Mouse (Mus musculus): ENCODE measurements around the gene Ski. TPM values are rescaled to one million over a fixed set of nuclear protein-coding genes. Genes with fewer than 3 reads are reported as not detected.
A peak's percentile ranks its signal among the peaks of the same experiment; 100 is the strongest.
"Not testable (repeated sequence)": the region's sequence is repeated elsewhere in the genome, so short reads cannot be mapped to it uniquely, and the experiment has no call there.

Gene Ski
- polyA plus RNA-seq, 1 experiment from 2014 or later = 14.5 TPM

GRCm38 (mm10) chr4:155249257-155249647, 26.9 kb upstream of the Ski start:
- Histone ChIP-seq H3K9ac (replicated peaks; ENCODE audit: low read length) (peak overlapping the region; percentile 86), H3K27ac (ENCODE audit: low read length) (peak overlapping the region; percentile 98), H3K27me3 (ENCODE audit: insufficient read depth, low read length) (no peaks in the 10 kb centered on the region), H3K36me3 (ENCODE audit: insufficient read depth, low read length) (peaks cover 3% of the 10 kb centered on the region; the same call in 1 of the 2 replicates), H3K4me3 (ENCODE audit: low read length) (peak overlapping the region; percentile 68), H3K4me2 (replicated peaks; ENCODE audit: low read depth, low read length) (peak overlapping the region; percentile 96), H3K4me1 (ENCODE audit: insufficient read depth, low read length) (peaks cover 37% of the 10 kb centered on the region), H3K9me3 (ENCODE audit: low read length) (peaks cover 3% of the 10 kb centered on the region; the same call in 1 of the 2 replicates)
- WGBS = 0% methylated on average over 9 of the region's 9 CpGs
- peak; percentile 74 for ATAC-seq (ENCODE audit: low FRiP score, low TSS enrichment)

DNA sequence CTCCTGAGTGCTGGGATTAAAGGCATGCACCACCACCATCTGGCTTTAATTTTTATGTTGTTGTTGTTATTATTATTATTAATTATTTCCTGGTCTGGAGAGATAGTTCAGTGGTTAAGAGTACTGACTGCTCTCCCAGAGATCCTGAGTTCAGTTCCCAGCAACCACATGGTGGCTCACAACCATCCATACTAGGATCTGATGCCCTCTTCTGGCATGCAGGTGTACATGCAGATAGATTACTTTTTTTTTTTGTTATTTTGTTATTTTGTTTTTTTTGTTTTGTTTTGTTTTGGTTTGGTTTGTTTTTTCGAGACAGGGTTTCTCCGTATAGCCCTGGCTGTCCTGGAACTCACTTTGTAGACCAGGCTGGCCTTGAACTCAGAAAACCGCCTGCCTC, 25.7 kb upstream of the Ski start:
- WGBS = 88% methylated on average over 3 of the region's 3 CpGs
- H3K9me3 ChIP-seq (ENCODE audit: low read length); H3K9ac ChIP-seq (replicated peaks; ENCODE audit: low read length); H3K27me3 ChIP-seq (ENCODE audit: insufficient read depth, low read length); H3K4me3 ChIP-seq (ENCODE audit: low read length); H3K36me3 ChIP-seq (ENCODE audit: insufficient read depth, low read length); H3K27ac ChIP-seq (ENCODE audit: low read length); ATAC-seq (ENCODE audit: low FRiP score, low TSS enrichment); H3K4me2 ChIP-seq (replicated peaks; ENCODE audit: low read depth, low read length): not testable (repeated sequence)
- peaks cover 37% of the 10 kb centered on the region for H3K4me1 ChIP-seq (ENCODE audit: insufficient read depth, low read length)

GRCm38 (mm10) chr4:155246691-155247105, 24.3 kb upstream of the Ski start:
- no peak overlapping the region for H3K9ac ChIP-seq (replicated peaks; ENCODE audit: low read length)
- 47% methylated on average over 12 of the region's 12 CpGs for WGBS
- no peak overlapping the region for H3K4me3 ChIP-seq (ENCODE audit: low read length)
- peak; percentile 12 for ATAC-seq (ENCODE audit: low FRiP score, low TSS enrichment)
- H3K27ac ChIP-seq (ENCODE audit: low read length) = peak overlapping the region; percentile 40
- H3K36me3 ChIP-seq (ENCODE audit: insufficient read depth, low read length) = no peaks in the 10 kb centered on the region
- H3K4me1 ChIP-seq (ENCODE audit: insufficient read depth, low read length) = peaks cover 29% of the 10 kb centered on the region
- H3K4me2 ChIP-seq (replicated peaks; ENCODE audit: low read depth, low read length) = no peak overlapping the region
- H3K9me3 ChIP-seq (ENCODE audit: low read length) = peaks cover 3% of the 10 kb centered on the region; the same call in 1 of the 2 replicates
- no peaks in the 10 kb centered on the region for H3K27me3 ChIP-seq (ENCODE audit: insufficient read depth, low read length)

DNA sequence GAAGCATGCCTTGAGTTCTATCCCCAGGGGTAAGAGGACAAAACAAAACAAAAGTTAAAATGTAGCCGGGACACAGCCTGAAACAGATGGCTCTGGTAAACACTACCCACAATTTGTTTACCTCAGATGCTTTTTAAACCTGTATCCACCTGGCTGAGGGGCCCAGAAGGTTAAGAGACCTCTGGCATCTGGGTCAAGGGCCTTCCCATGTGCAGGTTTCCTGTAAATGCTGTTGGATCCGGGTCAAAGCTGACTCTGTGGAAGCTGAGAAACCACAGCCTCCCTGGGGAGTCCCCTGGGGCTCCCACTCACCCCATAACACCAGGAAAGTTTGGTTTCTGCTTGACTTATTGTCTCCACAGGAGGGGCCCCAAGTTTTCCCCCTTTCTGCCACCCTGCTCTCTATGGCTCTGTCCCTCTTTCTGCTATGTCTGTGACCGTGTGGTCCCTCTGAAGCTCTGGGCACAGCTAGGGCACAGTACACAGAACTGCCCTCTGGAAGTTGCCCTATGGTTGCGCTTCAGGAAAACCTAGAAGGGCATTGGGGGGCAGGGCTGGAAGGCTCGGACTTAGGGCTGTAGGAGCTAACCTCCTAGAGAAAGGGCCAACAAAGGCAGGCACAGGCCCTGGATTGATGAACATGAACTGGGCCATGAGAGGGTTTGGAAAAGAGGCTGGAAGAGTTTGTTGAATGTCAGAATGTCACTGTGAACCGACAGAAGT, 23.5 kb upstream of the Ski start:
- Histone ChIP-seq H3K9me3 (ENCODE audit: low read length) (peaks cover 3% of the 10 kb centered on the region; the same call in 1 of the 2 replicates), H3K4me1 (ENCODE audit: insufficient read depth, low read length) (peaks cover 24% of the 10 kb centered on the region), H3K36me3 (ENCODE audit: insufficient read depth, low read length) (no peaks in the 10 kb centered on the region), H3K27ac (ENCODE audit: low read length) (peak overlapping the region; percentile 40), H3K4me3 (ENCODE audit: low read length) (no peak overlapping the region), H3K27me3 (ENCODE audit: insufficient read depth, low read length) (no peaks in the 10 kb centered on the region), H3K9ac (replicated peaks; ENCODE audit: low read length) (peak overlapping the region; percentile 5), H3K4me2 (replicated peaks; ENCODE audit: low read depth, low read length) (no peak overlapping the region)
- WGBS = 53% methylated on average over 6 of the region's 6 CpGs
- ATAC-seq (ENCODE audit: low FRiP score, low TSS enrichment) = no peak

GRCm38 (mm10) chr4:155243233-155243632, 20.8 kb upstream of the Ski start:
- no peak overlapping the region for H3K9ac ChIP-seq (replicated peaks; ENCODE audit: low read length)
- H3K27me3 ChIP-seq (ENCODE audit: insufficient read depth, low read length) = no peaks in the 10 kb centered on the region
- H3K4me1 ChIP-seq (ENCODE audit: insufficient read depth, low read length) = peaks cover 20% of the 10 kb centered on the region
- H3K36me3 ChIP-seq (ENCODE audit: insufficient read depth, low read length) = no peaks in the 10 kb centered on the region
- H3K4me3 ChIP-seq (ENCODE audit: low read length) = no peak overlapping the region
- peaks cover 3% of the 10 kb centered on the region; the same call in 1 of the 2 replicates for H3K9me3 ChIP-seq (ENCODE audit: low read length)
- ATAC-seq (ENCODE audit: low FRiP score, low TSS enrichment) = no peak
- 85% methylated on average over 12 of the region's 12 CpGs for WGBS
- no peak overlapping the region for H3K27ac ChIP-seq (ENCODE audit: low read length)
- no peak overlapping the region for H3K4me2 ChIP-seq (replicated peaks; ENCODE audit: low read depth, low read length)

DNA sequence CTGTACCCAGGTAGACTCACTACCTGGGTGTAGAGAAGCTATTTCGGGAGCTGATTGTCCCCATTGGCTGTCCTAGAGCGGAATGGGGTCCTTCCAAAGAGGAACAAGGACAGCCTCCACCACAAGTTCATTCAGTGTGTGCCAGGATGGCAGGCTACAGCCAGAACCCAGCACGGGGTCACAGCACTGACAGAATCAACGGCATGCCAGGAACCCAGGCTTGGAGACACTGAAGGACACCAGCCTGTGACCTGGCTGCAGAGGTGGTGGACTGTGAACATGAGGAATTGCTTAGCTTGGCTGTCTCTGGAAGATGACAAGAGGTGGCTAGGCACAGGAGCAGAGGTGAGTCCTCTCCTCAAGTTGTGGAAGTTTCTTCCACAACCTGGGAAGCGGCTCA, 19.9 kb upstream of the Ski start:
- no peaks in the 10 kb centered on the region for H3K9me3 ChIP-seq (ENCODE audit: low read length)
- H3K27me3 ChIP-seq (ENCODE audit: insufficient read depth, low read length) = no peaks in the 10 kb centered on the region
- H3K4me1 ChIP-seq (ENCODE audit: insufficient read depth, low read length) = peaks cover 29% of the 10 kb centered on the region
- no peak overlapping the region for H3K27ac ChIP-seq (ENCODE audit: low read length)
- no peak overlapping the region for H3K4me2 ChIP-seq (replicated peaks; ENCODE audit: low read depth, low read length)
- no peak overlapping the region for H3K4me3 ChIP-seq (ENCODE audit: low read length)
- no peak overlapping the region for H3K9ac ChIP-seq (replicated peaks; ENCODE audit: low read length)
- H3K36me3 ChIP-seq (ENCODE audit: insufficient read depth, low read length) = no peaks in the 10 kb centered on the region
- 88% methylated on average over 5 of the region's 5 CpGs for WGBS
- no peak for ATAC-seq (ENCODE audit: low FRiP score, low TSS enrichment)

GRCm38 (mm10) chr4:155241789-155242188, 19.4 kb upstream of the Ski start:
- ATAC-seq (ENCODE audit: low FRiP score, low TSS enrichment) = no peak
- WGBS = 80% methylated on average over 9 of the region's 9 CpGs

DNA sequence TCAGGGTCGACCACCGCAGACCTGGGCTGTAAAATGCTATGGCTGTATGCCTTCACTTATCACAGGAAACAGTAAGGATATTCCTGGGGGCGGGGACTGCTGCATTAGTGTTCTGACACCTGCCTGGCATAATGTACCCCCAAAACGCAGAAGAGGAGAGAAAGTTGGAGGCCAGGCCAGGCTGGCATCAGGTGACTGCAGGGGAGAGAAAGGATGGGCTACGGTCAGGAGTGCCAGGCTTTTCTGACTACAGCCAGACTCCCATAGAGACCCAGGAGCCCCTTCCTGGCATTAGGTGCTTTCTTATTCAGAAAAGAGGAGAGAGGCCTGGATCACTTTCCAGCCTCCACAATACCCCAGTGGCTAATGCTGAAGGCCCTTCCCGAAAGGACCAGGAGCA, 17.1 kb upstream of the Ski start:
- Histone ChIP-seq H3K9ac (replicated peaks; ENCODE audit: low read length) (no peak overlapping the region), H3K4me3 (ENCODE audit: low read length) (no peak overlapping the region)
- 56% methylated on average over 6 of the region's 6 CpGs for WGBS

More at GRCm38 (mm10) chr4:155241789-155242188, 19.4 kb upstream of the Ski start:
- no peak overlapping the region for H3K27ac ChIP-seq (ENCODE audit: low read length)
- H3K9me3 ChIP-seq (ENCODE audit: low read length) = no peaks in the 10 kb centered on the region
- peaks cover 33% of the 10 kb centered on the region for H3K4me1 ChIP-seq (ENCODE audit: insufficient read depth, low read length)
- H3K9ac ChIP-seq (replicated peaks; ENCODE audit: low read length) = no peak overlapping the region
- no peaks in the 10 kb centered on the region for H3K36me3 ChIP-seq (ENCODE audit: insufficient read depth, low read length)
- no peak overlapping the region for H3K4me2 ChIP-seq (replicated peaks; ENCODE audit: low read depth, low read length)
- no peak overlapping the region for H3K4me3 ChIP-seq (ENCODE audit: low read length)
- H3K27me3 ChIP-seq (ENCODE audit: insufficient read depth, low read length) = no peaks in the 10 kb centered on the region

DNA sequence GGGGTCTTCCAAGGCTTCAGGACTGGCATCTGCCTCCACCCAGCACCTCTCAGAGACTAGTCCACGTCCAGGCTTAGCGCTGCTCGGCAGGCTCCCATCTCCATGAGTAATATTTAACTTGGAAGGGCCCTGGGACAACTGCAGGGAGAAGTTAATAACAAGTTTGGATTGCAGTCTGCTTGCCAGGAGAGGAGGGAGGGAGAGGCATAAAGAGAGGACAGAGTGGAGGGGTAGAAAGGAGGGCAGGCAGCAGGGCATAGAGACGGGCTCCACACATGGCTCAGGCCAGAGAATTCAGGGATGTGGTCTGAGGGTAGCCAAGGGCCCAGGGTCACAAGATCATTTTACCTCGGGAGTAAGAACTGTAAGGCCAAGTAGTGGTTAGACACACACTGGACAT, 15.9 kb upstream of the Ski start:
- no peak overlapping the region for H3K4me3 ChIP-seq (ENCODE audit: low read length)
- H3K9ac ChIP-seq (replicated peaks; ENCODE audit: low read length) = peak overlapping the region; percentile 46; the same call in 1 of the 2 replicates
- ATAC-seq (ENCODE audit: low FRiP score, low TSS enrichment) = peak; percentile 55
- H3K36me3 ChIP-seq (ENCODE audit: insufficient read depth, low read length) = no peaks in the 10 kb centered on the region
- WGBS = 52% methylated on average over 5 of the region's 5 CpGs
- H3K4me2 ChIP-seq (replicated peaks; ENCODE audit: low read depth, low read length) = no peak overlapping the region
- no peaks in the 10 kb centered on the region for H3K9me3 ChIP-seq (ENCODE audit: low read length)
- H3K4me1 ChIP-seq (ENCODE audit: insufficient read depth, low read length) = peaks cover 53% of the 10 kb centered on the region
- H3K27me3 ChIP-seq (ENCODE audit: insufficient read depth, low read length) = no peaks in the 10 kb centered on the region
- peak overlapping the region; percentile 90 for H3K27ac ChIP-seq (ENCODE audit: low read length)

More for the DNA sequence above, 17.1 kb upstream of the Ski start:
- Histone ChIP-seq H3K27ac (ENCODE audit: low read length) (no peak overlapping the region), H3K27me3 (ENCODE audit: insufficient read depth, low read length) (no peaks in the 10 kb centered on the region), H3K4me2 (replicated peaks; ENCODE audit: low read depth, low read length) (no peak overlapping the region), H3K4me1 (ENCODE audit: insufficient read depth, low read length) (peaks cover 41% of the 10 kb centered on the region), H3K36me3 (ENCODE audit: insufficient read depth, low read length) (no peaks in the 10 kb centered on the region), H3K9me3 (ENCODE audit: low read length) (no peaks in the 10 kb centered on the region)
- ATAC-seq (ENCODE audit: low FRiP score, low TSS enrichment) = no peak

DNA sequence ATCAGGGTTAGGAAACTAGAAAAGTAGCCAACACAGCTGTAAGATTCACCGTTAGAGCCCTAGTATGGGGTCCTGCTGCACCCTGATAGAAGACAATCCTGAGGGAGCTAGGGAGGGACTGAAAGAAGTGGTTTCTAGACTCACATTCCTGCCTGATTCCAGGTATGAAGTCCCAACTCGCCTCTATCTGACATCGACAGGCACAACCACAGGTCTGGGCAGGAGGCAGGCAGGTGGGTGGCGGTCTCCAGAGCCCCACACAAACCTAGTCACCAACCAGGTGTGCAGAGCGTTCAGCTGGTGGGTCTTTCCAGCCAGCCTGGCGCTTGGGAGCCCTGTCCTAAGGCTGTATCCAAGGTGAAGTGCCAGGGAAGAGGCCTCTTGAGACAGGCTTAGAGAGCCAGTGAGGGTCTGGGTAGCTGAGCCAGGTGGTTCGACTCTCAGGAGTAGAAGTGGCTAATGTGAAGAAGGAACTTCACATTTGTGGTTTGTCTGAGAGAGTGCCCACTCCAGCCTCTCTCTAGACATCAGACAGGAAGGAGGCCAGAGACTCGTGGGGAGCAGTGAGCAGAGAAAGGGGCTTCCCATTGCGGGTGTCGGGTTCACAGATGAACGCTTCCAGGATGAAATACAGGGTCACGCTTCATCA, 14.5 kb upstream of the Ski start:
- H3K4me1 ChIP-seq (ENCODE audit: insufficient read depth, low read length) = peaks cover 58% of the 10 kb centered on the region

More for the DNA sequence above, 14.5 kb upstream of the Ski start:
- Histone ChIP-seq H3K9ac (replicated peaks; ENCODE audit: low read length) (no peak overlapping the region), H3K27me3 (ENCODE audit: insufficient read depth, low read length) (no peaks in the 10 kb centered on the region), H3K36me3 (ENCODE audit: insufficient read depth, low read length) (no peaks in the 10 kb centered on the region), H3K9me3 (ENCODE audit: low read length) (no peaks in the 10 kb centered on the region), H3K27ac (ENCODE audit: low read length) (peak overlapping the region; percentile 99), H3K4me2 (replicated peaks; ENCODE audit: low read depth, low read length) (no peak overlapping the region), H3K4me3 (ENCODE audit: low read length) (no peak overlapping the region)
- no peak for ATAC-seq (ENCODE audit: low FRiP score, low TSS enrichment)
- WGBS = 61% methylated on average over 12 of the region's 12 CpGs

Measured in kidney, embryonic 16.5 days (tissue).